Mouse (Mus musculus) neural tube, embryonic 14.5 days (tissue): ENCODE results near the gene Derl2. TPM values are rescaled to one million over a fixed set of nuclear protein-coding genes. Genes with fewer than 3 reads are reported as not detected.

Experiments
- ATAC-seq: fragments of 200-750 bp; cut with Nextera tagmentation; 2 replicates; pipeline ENCODE4 v1.8.0; 2017; ENCODE audit warnings: low read depth, mild to moderate bottlenecking, moderate TSS enrichment, moderate library complexity
- H3K27ac ChIP-seq: fragments of 300-500 bp; sonication (generic); 2 replicates; pipeline ENCODE4 v1.5.1; 2014; ENCODE audit warnings: low read depth, mild to moderate bottlenecking, control low read depth, low read length, moderate library complexity, mixed read lengths
- H3K27me3 ChIP-seq: fragments of 300-500 bp; sonication (generic); 2 replicates; pipeline ENCODE4 v1.6.1; 2014; ENCODE audit warnings: low read length; ENCODE audit not compliant: control insufficient read depth, insufficient read depth
- H3K36me3 ChIP-seq: fragments of 300-500 bp; sonication (generic); 2 replicates; pipeline ENCODE4 v1.6.1; 2014; ENCODE audit warnings: low read length, mixed read lengths; ENCODE audit not compliant: control insufficient read depth, insufficient read depth
- H3K4me1 ChIP-seq: fragments of 300-500 bp; sonication (generic); 2 replicates; pipeline ENCODE4 v1.6.1; 2014; ENCODE audit warnings: low read length; ENCODE audit not compliant: control insufficient read depth, insufficient read depth
- H3K4me2 ChIP-seq: fragments of 300-500 bp; sonication (generic); 2 replicates; pipeline ENCODE4 v1.6.1; 2014; ENCODE audit warnings: mild to moderate bottlenecking, low read depth, low read length, control low read depth
- H3K4me3 ChIP-seq: fragments of 300-500 bp; sonication (generic); 2 replicates; pipeline ENCODE4 v1.5.1; 2014; ENCODE audit warnings: low read depth, low read length, control low read depth, mixed read lengths
- H3K9ac ChIP-seq: fragments of 300-500 bp; sonication (generic); replicated peaks from 2 replicates; pipeline ENCODE4 v1.6.1; 2014; ENCODE audit warnings: low read depth, mild to moderate bottlenecking, control low read depth, low read length, mixed read lengths
- H3K9me3 ChIP-seq: fragments of 300-500 bp; sonication (generic); 2 replicates; pipeline ENCODE4 v1.6.1; 2016; ENCODE audit warnings: low read length; ENCODE audit not compliant: control insufficient read depth
- WGBS: fragments of 180-500 bp; shearing (Covaris S2); extraction: QIAGEN DNeasy Blood & Tissue Kit; methylation state at CpG from one replicate; pipeline ENCODE4 v1.1.7; 2014; 5-methylcytosine and 5-hydroxymethylcytosine counted together
- polyA plus RNA-seq: library from polyadenylated mRNA; unstranded; fragments of >200 nt; fragmentation: Nextera tagmentation; extraction: Ambion mirVana; gene quantifications from 2 replicates; pipeline ENCODE4 v1.2.1, GENCODE M21; 2014

Gene Derl2
- polyA plus RNA-seq, 1 experiment from 2014 or later, result 28.6 TPM

- Histone ChIP-seq H3K4me2 (no peak overlapping the region), H3K4me3 (no peak overlapping the region), H3K27ac (no peak overlapping the region), H3K9me3 (no peaks in the 10 kb centered on the region), H3K9ac (no peak overlapping the region), H3K27me3 (no peaks in the 10 kb centered on the region), H3K4me1 (peaks cover 12% of the 10 kb centered on the region; the same call in 1 of the 2 replicates), H3K36me3 (peaks cover 20% of the 10 kb centered on the region; the same call in 1 of the 2 replicates)
- ATAC-seq, result no peak
- WGBS, result 97% methylated on average over 4 of the region's 4 CpGs
Observed at GRCm38 (mm10) chr11:71001167-71001566, 18.5 kb downstream of the Derl2 start.

DNA sequence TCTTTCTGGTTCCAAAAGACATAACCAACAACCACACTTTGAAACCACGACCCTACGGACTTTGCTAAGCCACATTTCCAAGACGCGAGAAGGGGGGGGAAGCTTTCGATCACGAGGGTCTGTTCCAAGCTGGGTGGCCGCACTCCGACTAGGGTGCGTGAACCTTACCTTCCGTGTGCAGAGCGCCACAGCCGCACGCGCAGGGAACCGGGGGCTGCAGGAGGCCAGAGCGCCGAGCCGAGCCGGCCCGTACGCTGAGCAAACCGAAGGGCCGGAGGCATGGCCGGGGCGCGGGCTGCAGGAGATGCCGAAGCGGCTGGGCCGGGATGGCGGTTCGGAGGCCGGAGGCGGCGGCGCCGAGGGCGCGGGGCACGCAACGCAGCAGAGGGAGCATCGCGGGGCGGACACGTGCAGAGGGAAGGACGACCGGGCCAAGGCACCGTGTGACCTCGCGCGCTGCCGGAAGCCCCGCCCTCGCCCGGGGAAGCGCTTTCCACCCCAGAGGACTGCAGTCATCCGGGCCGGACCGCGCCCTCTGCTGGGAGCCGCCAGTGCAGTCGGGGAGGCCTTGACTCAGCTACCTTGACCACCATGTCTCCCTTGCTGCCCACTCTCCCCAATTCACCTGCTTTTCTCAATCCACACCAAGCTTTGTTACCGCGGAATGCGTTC is 36.9 kb downstream of the Derl2 start, which contains the start of gene C1qbp:
Gene C1qbp (minus strand): TSS at position 470 of the 672 bp plus-strand sequence.
- peak; percentile 96 for ATAC-seq
- peak within 1 kb of the TSS; percentile 74 for H3K4me2 ChIP-seq
- H3K36me3 ChIP-seq, result peaks cover 47% of the 10 kb centered on the region
- H3K9me3 ChIP-seq, result no peaks in the 10 kb centered on the region
- H3K9ac ChIP-seq, result peak within 1 kb of the TSS; percentile 82
- H3K4me3 ChIP-seq, result peak within 1 kb of the TSS; percentile 99
- peaks cover 2% of the 10 kb centered on the region; the same call in 1 of the 2 replicates for H3K4me1 ChIP-seq
- WGBS, result 1% methylated on average over 60 of the region's 64 CpGs
- 0 out of 2 replicates have a peak within 1 kb of the TSS, but pooled peaks have one; percentile 34 for H3K27ac ChIP-seq
- H3K27me3 ChIP-seq, result no peaks in the 10 kb centered on the region

- no peak; the same call in 1 of the 2 replicates for ATAC-seq
- peaks cover 49% of the 10 kb centered on the region for H3K36me3 ChIP-seq
- H3K27me3 ChIP-seq, result no peaks in the 10 kb centered on the region
- peak overlapping the region; percentile 99 for H3K4me3 ChIP-seq
- peaks cover 2% of the 10 kb centered on the region; the same call in 1 of the 2 replicates for H3K4me1 ChIP-seq
- H3K9ac ChIP-seq, result peak overlapping the region; percentile 82
- H3K4me2 ChIP-seq, result peak overlapping the region; percentile 74
- 11% methylated on average over 12 of the region's 12 CpGs for WGBS
- no peak overlapping the region for H3K27ac ChIP-seq
- H3K9me3 ChIP-seq, result no peaks in the 10 kb centered on the region
Observed at GRCm38 (mm10) chr11:70982030-70982429, 37.6 kb downstream of the Derl2 start.

DNA sequence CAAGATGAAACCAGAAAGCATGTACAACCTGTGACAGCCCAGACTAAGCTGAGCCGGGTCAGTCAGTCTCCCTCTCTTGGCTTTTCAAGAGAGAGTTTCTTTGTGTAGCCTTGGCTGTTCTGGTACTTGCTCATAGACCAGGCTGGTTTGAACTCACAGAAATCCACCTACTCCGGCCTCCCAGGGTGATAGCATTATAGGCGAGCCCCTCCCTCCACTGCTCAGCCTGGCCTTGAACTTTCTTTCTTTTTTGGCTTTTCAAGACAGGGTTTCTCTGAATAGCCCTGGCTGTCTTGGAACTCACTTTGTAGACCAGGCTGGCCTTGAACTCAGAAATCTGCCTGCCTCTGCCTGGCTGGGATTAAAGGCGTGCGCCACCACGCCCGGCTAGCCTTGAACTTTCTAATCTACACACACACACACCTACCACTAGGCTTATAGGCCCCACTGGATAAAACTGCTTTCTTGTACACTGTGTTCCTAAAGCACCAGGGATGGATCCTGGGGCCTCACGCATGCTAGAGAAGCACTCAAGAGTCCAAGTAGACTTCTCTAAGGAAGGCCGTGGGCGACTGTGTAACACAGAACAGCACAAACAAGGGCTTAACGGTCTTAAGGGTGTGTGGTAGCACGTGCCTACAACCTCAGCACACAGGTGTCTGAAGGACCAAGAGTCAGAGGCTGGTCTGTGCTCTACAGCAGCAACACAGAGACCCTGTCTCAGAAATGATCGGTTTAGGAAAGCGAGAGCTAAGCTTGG is 38.7 kb downstream of the Derl2 start:
- Histone ChIP-seq H3K27me3 (no peaks in the 10 kb centered on the region), H3K9ac (no peak overlapping the region), H3K4me2 (no peak overlapping the region), H3K4me3 (no peak overlapping the region), H3K27ac (no peak overlapping the region), H3K36me3 (peaks cover 53% of the 10 kb centered on the region), H3K4me1 (peaks cover 2% of the 10 kb centered on the region; the same call in 1 of the 2 replicates), H3K9me3 (no peaks in the 10 kb centered on the region)
- ATAC-seq, result no peak
- WGBS, result 97% methylated on average over 14 of the region's 14 CpGs

- H3K4me2 ChIP-seq, result no peak overlapping the region
- peaks cover 2% of the 10 kb centered on the region; the same call in 1 of the 2 replicates for H3K4me1 ChIP-seq
- no peak for ATAC-seq
- H3K36me3 ChIP-seq, result peaks cover 49% of the 10 kb centered on the region
- WGBS, result 79% methylated on average over 6 of the region's 6 CpGs
- H3K27ac ChIP-seq, result no peak overlapping the region
- H3K9ac ChIP-seq, result no peak overlapping the region
- no peaks in the 10 kb centered on the region for H3K27me3 ChIP-seq
- no peak overlapping the region for H3K4me3 ChIP-seq
- H3K9me3 ChIP-seq, result no peaks in the 10 kb centered on the region
Observed at GRCm38 (mm10) chr11:70980232-70980631, 39.4 kb downstream of the Derl2 start.

GRCm38 (mm10) chr11:70977293-70977692 is 42.3 kb downstream of the Derl2 start:
- no peaks in the 10 kb centered on the region for H3K9me3 ChIP-seq
- no peak overlapping the region for H3K4me3 ChIP-seq
- WGBS, result 96% methylated on average over 6 of the region's 6 CpGs
- no peaks in the 10 kb centered on the region for H3K27me3 ChIP-seq
- no peak overlapping the region for H3K9ac ChIP-seq
- H3K27ac ChIP-seq, result no peak overlapping the region
- H3K4me1 ChIP-seq, result peaks cover 2% of the 10 kb centered on the region; the same call in 1 of the 2 replicates
- H3K36me3 ChIP-seq, result peaks cover 60% of the 10 kb centered on the region
- H3K4me2 ChIP-seq, result no peak overlapping the region
- no peak for ATAC-seq

DNA sequence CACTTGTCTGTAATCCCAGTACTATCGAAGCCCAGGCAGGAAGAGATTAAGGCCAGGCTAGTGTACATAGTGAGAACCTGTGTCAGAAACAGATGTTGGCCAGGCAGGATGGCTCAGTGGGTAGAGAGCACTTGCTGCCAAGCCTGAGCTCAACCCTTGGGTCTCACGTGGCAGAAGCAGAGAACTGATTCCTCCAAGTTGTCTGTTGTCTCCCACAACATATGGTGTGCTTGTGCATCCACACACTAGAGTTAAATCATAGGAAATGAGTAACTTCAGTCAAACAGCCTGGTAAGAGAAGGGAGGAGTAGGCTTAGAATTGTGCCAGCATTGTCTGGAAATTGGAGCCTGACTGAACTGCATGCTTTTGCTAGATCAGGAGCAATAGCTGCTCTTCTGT is 44.4 kb downstream of the Derl2 start:
- WGBS, result 77% methylated on average over 2 of the region's 2 CpGs

GRCm38 (mm10) chr11:70973947-70974346 is 45.7 kb downstream of the Derl2 start:
- no peaks in the 10 kb centered on the region for H3K9me3 ChIP-seq
- no peak overlapping the region for H3K27ac ChIP-seq
- H3K4me3 ChIP-seq, result no peak overlapping the region
- 72% methylated on average over 4 of the region's 4 CpGs for WGBS
- no peak overlapping the region for H3K9ac ChIP-seq
- no peaks in the 10 kb centered on the region for H3K27me3 ChIP-seq
- ATAC-seq, result no peak
- H3K4me2 ChIP-seq, result no peak overlapping the region
- H3K4me1 ChIP-seq, result 0 out of 2 replicates have a peak, but pooled peaks cover 3% of the 10 kb centered on the region
- peaks cover 43% of the 10 kb centered on the region for H3K36me3 ChIP-seq

More for the DNA sequence above, 44.4 kb downstream of the Derl2 start:
- Histone ChIP-seq H3K4me1 (no peaks in the 10 kb centered on the region), H3K27ac (no peak overlapping the region), H3K9me3 (no peaks in the 10 kb centered on the region), H3K9ac (no peak overlapping the region), H3K36me3 (peaks cover 55% of the 10 kb centered on the region), H3K4me2 (no peak overlapping the region), H3K27me3 (no peaks in the 10 kb centered on the region), H3K4me3 (no peak overlapping the region)
- no peak for ATAC-seq

GRCm38 (mm10) chr11:70972586-70972985 is 47.1 kb downstream of the Derl2 start:
- peaks cover 31% of the 10 kb centered on the region for H3K36me3 ChIP-seq
- ATAC-seq, result no peak
- no peaks in the 10 kb centered on the region for H3K9me3 ChIP-seq
- H3K9ac ChIP-seq, result no peak overlapping the region
- H3K27me3 ChIP-seq, result no peaks in the 10 kb centered on the region
- no peak overlapping the region for H3K27ac ChIP-seq
- H3K4me1 ChIP-seq, result peaks cover 13% of the 10 kb centered on the region; the same call in 1 of the 2 replicates
- H3K4me3 ChIP-seq, result no peak overlapping the region
- WGBS, result 70% methylated on average over 1 of the region's 1 CpGs
- no peak overlapping the region for H3K4me2 ChIP-seq
